Mouse (Mus musculus) lung, adult 2 months (tissue): ENCODE results near the gene Hipk2. TPM values are rescaled to one million over a fixed set of nuclear protein-coding genes. Genes with fewer than 3 reads are reported as not detected.

Source experiments
- DNase-seq: peaks from one replicate; pipeline ENCODE4 v3.0.0; 2022
- H3K4me1 ChIP-seq: fragments of 200-500 bp; 2 replicates; pipeline ENCODE4 v1.6.1; 2011; ENCODE audit warnings: low read length; ENCODE audit not compliant: control insufficient read depth, insufficient read depth
- H3K4me3 ChIP-seq: fragments of 200-500 bp; replicated peaks from 2 replicates; pipeline ENCODE3; 2011; ENCODE audit warnings: low read depth, mild to moderate bottlenecking, control low read depth, low read length; ENCODE audit errors: extremely low read depth
- CTCF ChIP-seq: fragments of 200-500 bp; IDR thresholded peaks from 2 replicates; pipeline ENCODE4 v1.5.1; 2011; ENCODE audit warnings: mild to moderate bottlenecking, low read length, control low read depth; ENCODE audit not compliant: insufficient read depth
- POLR2A ChIP-seq: fragments of 200-500 bp; IDR thresholded peaks from 2 replicates; pipeline ENCODE4 v1.6.1; 2011; ENCODE audit warnings: low read depth, mild to moderate bottlenecking, control low read depth, low read length, borderline replicate concordance; ENCODE audit errors: extremely low read depth
- whole genome bisulfite sequencing: fragments of 180-500 bp; shearing (Covaris S2); methylation state at CpG from one replicate; pipeline ENCODE4 v1.1.7; 2018; 5-methylcytosine and 5-hydroxymethylcytosine counted together
- polyA plus RNA-seq: library from polyadenylated mRNA; depleted of rRNA; stranded (reverse); fragments of >200 nt; gene quantifications from 2 replicates; pipeline ENCODE4 v1.2.3, GENCODE M21; 2012; rRNA removed

Gene Hipk2
- 54.8 and 56.1 TPM in 2 replicates for polyA plus RNA-seq

GRCm38 (mm10) chr6:38876071-38876911 is at the start of gene Hipk2:
TSS of gene Hipk2 (minus strand) at chr6:38876165.
- 0 out of 2 replicates have a peak, but pooled peaks have one; percentile 24 for TF ChIP-seq POLR2A
- TF ChIP-seq CTCF, result no peak
- peak; percentile 81 for DNase-seq
- WGBS, result under 1% methylated on average over 87 of the region's 108 CpGs
- H3K4me3 ChIP-seq, result peak within 1 kb of the TSS; percentile 99
- peaks cover 4% of the 10 kb centered on the region; the same call in 1 of the 2 replicates for H3K4me1 ChIP-seq

GRCm38 (mm10) chr6:38925719-38926118 is 49.8 kb upstream of the Hipk2 start:
- 68% methylated on average over 7 of the region's 7 CpGs for WGBS
- TF ChIP-seq CTCF, result peak; percentile 49
- no peak for TF ChIP-seq POLR2A
- H3K4me1 ChIP-seq, result peaks cover 12% of the 10 kb centered on the region
- no peak overlapping the region for H3K4me3 ChIP-seq
- no peak for DNase-seq

- WGBS, result 77% methylated on average over 18 of the region's 18 CpGs
- H3K4me1 ChIP-seq, result peaks cover 9% of the 10 kb centered on the region
- DNase-seq, result no peak
- no peak overlapping the region for H3K4me3 ChIP-seq
- TF ChIP-seq CTCF, result no peak
- no peak for TF ChIP-seq POLR2A
These were observed 48.2 kb upstream of the Hipk2 start for GRCm38 (mm10) chr6:38923870-38924817.

- no peak overlapping the region for H3K4me3 ChIP-seq
- 85% methylated on average over 4 of the region's 4 CpGs for WGBS
- TF ChIP-seq POLR2A (no peak), CTCF (no peak)
These were observed 47.5 kb upstream of the Hipk2 start for GRCm38 (mm10) chr6:38923450-38923849.

DNA sequence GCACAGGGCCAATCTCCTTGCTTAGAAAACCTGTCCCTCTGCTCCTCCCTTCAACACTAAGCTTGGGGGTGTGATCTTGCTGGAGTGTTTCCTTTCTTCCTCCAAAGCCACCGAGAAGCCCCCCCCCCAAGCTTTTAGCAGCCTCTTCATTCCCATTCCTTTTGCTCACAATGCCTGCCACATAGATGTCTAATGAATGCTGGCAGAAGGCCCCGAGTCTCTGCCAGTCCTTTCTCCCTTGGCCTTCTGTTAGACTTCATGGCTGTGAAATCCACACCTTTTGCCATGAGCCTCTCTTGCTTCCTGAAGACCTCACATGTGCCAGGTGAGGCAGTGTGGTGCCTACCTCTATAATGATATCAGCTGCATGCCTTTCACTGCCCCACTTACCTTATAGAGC is 46.6 kb upstream of the Hipk2 start:
- 43% methylated on average over 2 of the region's 2 CpGs for WGBS
- Histone ChIP-seq H3K4me1 (peaks cover 4% of the 10 kb centered on the region; the same call in 1 of the 2 replicates), H3K4me3 (no peak overlapping the region)
- no peak for TF ChIP-seq POLR2A
- TF ChIP-seq CTCF, result no peak
- no peak for DNase-seq

More at GRCm38 (mm10) chr6:38923450-38923849, 47.5 kb upstream of the Hipk2 start:
- H3K4me1 ChIP-seq, result peaks cover 6% of the 10 kb centered on the region
- no peak for DNase-seq

DNA sequence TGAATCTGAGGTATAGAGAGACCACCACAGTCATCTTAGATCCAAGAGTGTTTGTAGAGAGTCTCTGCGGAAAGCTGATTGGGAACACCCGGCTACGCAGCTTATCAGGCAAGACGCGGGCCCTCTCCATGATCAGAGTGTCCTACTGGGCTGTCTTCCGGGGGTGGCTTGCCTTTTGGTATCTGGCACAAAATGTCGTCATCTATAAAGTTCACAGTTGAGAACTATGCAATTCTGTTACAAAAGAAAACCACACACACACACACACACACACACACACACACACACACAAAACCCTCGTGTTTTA is 45.8 kb upstream of the Hipk2 start:
- no peak overlapping the region for H3K4me3 ChIP-seq
- 92% methylated on average over 8 of the region's 8 CpGs for WGBS
- no peak for DNase-seq
- peaks cover 7% of the 10 kb centered on the region; the same call in 1 of the 2 replicates for H3K4me1 ChIP-seq
- no peak for TF ChIP-seq POLR2A
- TF ChIP-seq CTCF, result no peak

DNA sequence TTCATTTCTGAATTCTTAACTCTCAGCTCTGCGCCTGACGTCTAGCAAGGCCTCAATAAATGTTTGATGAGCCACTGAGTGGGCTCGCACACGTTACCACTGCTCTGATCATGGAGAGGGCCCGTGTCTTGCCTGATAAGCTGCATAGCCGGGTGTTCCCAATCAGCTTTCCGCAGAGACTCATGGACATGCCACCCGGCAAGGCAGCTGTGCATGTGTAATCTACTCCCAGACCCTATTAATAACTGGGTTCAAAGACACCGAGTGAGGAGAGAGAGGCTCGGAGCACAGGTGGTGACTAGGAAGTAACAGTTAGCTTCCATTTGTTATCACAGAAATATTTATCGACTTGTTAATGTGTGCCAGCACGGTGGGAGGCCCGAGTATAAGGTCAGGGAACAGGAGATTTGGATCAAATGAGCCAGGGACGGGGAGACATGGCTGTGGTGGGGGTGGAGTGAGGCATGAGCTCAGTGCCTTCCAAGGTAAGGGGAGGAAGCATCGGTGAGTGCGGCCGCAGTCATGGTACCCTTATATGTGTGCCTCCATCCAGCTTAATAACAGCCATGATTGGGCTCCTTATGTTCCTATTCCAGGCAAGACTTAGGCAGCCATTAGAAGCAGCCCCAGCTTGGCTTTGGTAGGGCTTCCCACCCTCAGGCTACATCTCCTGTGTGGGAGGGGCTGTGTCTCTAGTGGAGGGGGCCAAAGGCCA is 45.3 kb upstream of the Hipk2 start:
- DNase-seq, result no peak
- Histone ChIP-seq H3K4me1 (peaks cover 7% of the 10 kb centered on the region; the same call in 1 of the 2 replicates), H3K4me3 (no peak overlapping the region)
- WGBS, result 74% methylated on average over 17 of the region's 17 CpGs
- TF ChIP-seq CTCF (no peak), POLR2A (no peak)

DNA sequence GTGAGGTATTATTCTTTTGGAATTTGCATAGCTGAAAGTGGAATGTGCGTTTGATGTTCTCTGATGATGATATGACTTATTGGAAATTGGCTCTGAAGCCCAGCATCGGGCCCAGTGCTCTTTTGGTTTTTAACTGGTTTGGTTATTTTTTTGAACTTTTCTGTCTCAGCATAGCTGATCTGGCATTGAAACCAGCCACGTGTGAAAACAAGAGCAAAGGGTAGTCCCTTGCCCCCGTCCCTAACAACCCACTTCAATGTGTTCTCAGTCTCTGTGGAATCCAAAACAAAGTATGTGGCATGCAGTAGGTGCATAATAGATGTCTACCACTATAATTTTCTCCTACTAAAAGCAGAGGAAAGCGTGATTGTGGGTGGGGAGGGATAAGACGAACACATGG is 44.2 kb upstream of the Hipk2 start:
- DNase-seq, result no peak
- no peak for TF ChIP-seq CTCF
- TF ChIP-seq POLR2A, result no peak
- 82% methylated on average over 6 of the region's 6 CpGs for WGBS
- Histone ChIP-seq H3K4me1 (peaks cover 7% of the 10 kb centered on the region; the same call in 1 of the 2 replicates), H3K4me3 (no peak overlapping the region)

DNA sequence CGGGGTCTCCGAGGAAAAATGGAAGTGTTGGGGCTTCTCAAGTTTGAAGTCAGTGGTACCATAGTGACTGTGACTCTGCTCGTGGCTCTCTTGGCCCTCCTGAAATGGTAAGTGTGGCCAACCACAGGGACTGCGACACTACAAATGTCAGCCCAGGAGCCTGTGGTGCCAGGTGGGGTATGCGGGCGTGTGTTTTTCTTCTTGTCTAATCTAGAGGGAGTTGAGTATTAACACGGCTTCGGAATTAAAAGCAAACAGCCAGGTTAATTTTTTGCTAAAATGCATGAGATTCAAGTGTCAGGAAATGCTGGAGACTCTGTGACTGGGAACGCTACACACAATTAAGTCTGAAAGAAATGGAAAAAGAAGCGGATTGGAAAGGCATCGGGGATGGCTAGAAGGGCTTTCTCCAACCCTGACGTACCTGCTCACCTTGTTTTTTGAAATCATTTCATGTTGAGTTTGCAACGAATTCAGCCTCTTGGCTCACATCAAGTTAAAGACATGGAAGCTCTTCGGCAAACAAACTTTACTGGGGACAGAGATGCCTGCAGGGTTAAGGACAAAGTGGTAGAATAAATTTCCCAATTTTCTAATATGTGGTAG is 43.3 kb upstream of the Hipk2 start:
- DNase-seq, result no peak
- TF ChIP-seq POLR2A (no peak), CTCF (no peak)
- WGBS, result 58% methylated on average over 14 of the region's 14 CpGs
- peaks cover 7% of the 10 kb centered on the region; the same call in 1 of the 2 replicates for H3K4me1 ChIP-seq
- H3K4me3 ChIP-seq, result peak overlapping the region; percentile 22
